Mouse (Mus musculus): ENCODE results near the gene Psmb11.

DNA sequence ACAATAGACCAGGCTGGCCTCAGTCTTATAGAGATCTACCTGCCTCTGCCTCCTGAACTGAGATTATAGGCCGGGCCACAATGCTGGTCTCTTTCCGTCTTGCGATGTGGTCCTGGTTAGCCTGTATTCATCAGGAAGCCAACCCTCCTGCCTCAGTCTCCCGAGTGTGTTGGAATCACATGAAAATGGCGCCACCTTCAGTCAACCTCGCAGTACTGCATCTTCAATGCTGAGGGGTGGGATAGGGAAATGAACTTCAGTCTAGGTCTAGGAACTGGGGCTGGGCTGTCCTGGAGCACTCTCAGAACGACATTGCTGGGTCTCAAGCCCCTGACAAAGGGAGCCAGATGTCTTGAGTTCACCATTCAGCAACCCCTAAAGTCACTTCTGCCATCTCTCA lies 24.1 kb upstream of the Psmb11 start:
- TF ChIP-seq POLR2A (IDR thresholded peaks at IDR 0.05; ENCODE audit: low read depth, low read length), result no peak
- 0 out of 2 replicates have a peak, but pooled peaks have one; percentile 14 for TF ChIP-seq CTCF (IDR thresholded peaks at IDR 0.05; ENCODE audit: borderline replicate concordance, insufficient read depth, low read length)

All from embryonic fibroblast, embryonic 13.5 days (primary cell).